Comparison of ENCODE assay signal across 33 mouse cellular contexts in genomic region chr19:24720448-24720847, GRCm38 (mm10). TPM values are rescaled to one million over a fixed set of nuclear protein-coding genes. Genes with fewer than 3 reads are reported as not detected.
A peak's percentile ranks its signal among the peaks of the same experiment; 100 is the strongest.
DNase-seq lines count a peak whose midpoint lies in the region; ATAC-seq and TF ChIP-seq lines count a peak whose summit lies in the region.
"Had no signal": no experiment of that assay in that cellular context is flagged by ENCODE, and none has a peak within 500 bp of the region (broad histone marks: within the 10 kb centered on the region; RNA-seq: fewer than 3 reads in every experiment).

No protein-coding gene starts in this region.

- DNase-seq in adrenal gland, adult 8-10 months: peak; percentile 17
- DNase-seq in adrenal gland, adult 18-20 months (ENCODE audit: low spot score in 2 of 2): no peak
- DNase-seq in 3T3-L1 (ENCODE audit: low read depth, low spot score): peak; percentile 95
- peak; percentile 87 for DNase-seq in NIH3T3 (ENCODE audit: low read depth)
- no peak for DNase-seq in embryo, embryonic 11 days
- no peak for DNase-seq in left cerebral cortex, postnatal 4 days
- DNase-seq: cerebellum, adult 11-12 months; cerebellum, adult 9-11 months; gastrocnemius, adult 2 months; gastrocnemius, postnatal 36 days; heart, adult 18-20 months; kidney, postnatal 14 days; layer of hippocampus, adult 9-11 months; liver, postnatal 0 days; lung, postnatal 36 days; retina, postnatal 1 day; right cerebral cortex, postnatal 14 days had no signal

- intact Hi-C loops in left cerebral cortex, postnatal 4 days (cut with DNase I): no loop called here

- no peak for TF ChIP-seq CTCF in embryonic fibroblast, embryonic 13.5 days (IDR thresholded peaks at IDR 0.05; ENCODE audit: borderline replicate concordance, insufficient read depth, low read length)

- no peak for ATAC-seq in megakaryocyte progenitor cell, adult 5-6 weeks (replicated peaks; ENCODE audit: poor library complexity)
- ATAC-seq: forebrain, embryonic 14.5 days; intestine, postnatal 0 days; liver, postnatal 0 days; midbrain, embryonic 13.5 days had no signal

- H3K4me3 ChIP-seq in embryonic fibroblast, embryonic 13.5 days (ENCODE audit: insufficient read depth, low read length): no peak overlapping the region
- H3K4me3 ChIP-seq: embryonic facial prominence, embryonic 10.5 days; embryonic facial prominence, embryonic 15.5 days; gastrocnemius, adult 2 months; heart, embryonic 12.5 days; limb, embryonic 12.5 days; midbrain, embryonic 13.5 days; neural tube, embryonic 15.5 days; stomach, embryonic 15.5 days had no signal

- H3K4me1 ChIP-seq in embryonic fibroblast, embryonic 13.5 days (ENCODE audit: control insufficient read depth, insufficient read depth, low read length): peaks cover 10% of the 10 kb centered on the region
- H3K4me1 ChIP-seq: embryonic facial prominence, embryonic 10.5 days; limb, embryonic 12.5 days; midbrain, embryonic 13.5 days; neural tube, embryonic 15.5 days; stomach, embryonic 15.5 days had no signal

- peak overlapping the region; percentile 81 for H3K27ac ChIP-seq in embryonic fibroblast, embryonic 13.5 days (ENCODE audit: insufficient read depth, low read length)
- H3K27ac ChIP-seq: embryonic facial prominence, embryonic 10.5 days; embryonic facial prominence, embryonic 15.5 days; gastrocnemius, adult 2 months; hindbrain, embryonic 14.5 days; limb, embryonic 12.5 days; midbrain, embryonic 13.5 days; neural tube, embryonic 15.5 days; stomach, embryonic 15.5 days had no signal

- TF ChIP-seq POLR2A in embryonic fibroblast, embryonic 13.5 days (IDR thresholded peaks at IDR 0.05; ENCODE audit: low read depth, low read length): no peak

RNA-seq across cellular contexts. Expression of gene Tmem252, which starts 46.6 kb away (rescaled TPM):
- under 1 TPM; 0.09 to 0.24 (median 0.16) TPM for total RNA-seq in adrenal gland, adult 8-10 months (2022)
- under 1 TPM; 0.17 to 0.22 TPM for total RNA-seq in adrenal gland, adult 18-20 months (2021)
- not detected in 2 replicates for polyA plus RNA-seq in embryonic fibroblast, embryonic 13.5 days (2011; ENCODE audit: insufficient read length, low read depth, missing spikeins)
- not detected in 2 replicates for total RNA-seq in megakaryocyte progenitor cell, adult 5-6 weeks (2015)
- not detected in 2 replicates for total RNA-seq in megakaryocyte progenitor cell, adult 5-6 weeks (2017)
- under 1 TPM; 0.50 to 0.76 TPM for total RNA-seq in left cerebral cortex, postnatal 4 days (2021)
- total RNA-seq: common myeloid progenitor, adult 5-6 weeks; hematopoietic stem cell, adult 5-6 weeks; megakaryocyte-erythroid progenitor cell, adult 5-6 weeks had no signal
- polyA plus RNA-seq: G1E had no signal

Comparison
In these comparisons a context has a peak if more than half of its experiments do, and no peak if none do; other contexts are left out.
1. DNase-seq: peak in adrenal gland, adult 8-10 months (single experiment), 3T3-L1 (single experiment) and NIH3T3 (single experiment); none in adrenal gland, adult 18-20 months (0 of 2), embryo, embryonic 11 days (single experiment) and left cerebral cortex, postnatal 4 days (single experiment).